Mouse (Mus musculus): Measurements from ENCODE around the gene Slc25a45.

GRCm38 (mm10) chr19:5836941-5837572 lies 40.6 kb upstream of the Slc25a45 start:
- no peak for TF ChIP-seq POLR2A (IDR thresholded peaks at IDR 0.05; ENCODE audit: control insufficient read depth, extremely low read depth, insufficient read depth, low read length, poor library complexity)
- TF ChIP-seq CTCF (IDR thresholded peaks at IDR 0.05; ENCODE audit: borderline replicate concordance, control insufficient read depth, extremely low read depth, insufficient read depth, low read length, poor library complexity), result no peak

Measured in thymus, adult 2 months (tissue).